Mouse (Mus musculus) gastrocnemius, adult 18-20 months (tissue): Measurements from ENCODE around the gene Ugt1a7c. TPM values are rescaled to one million over a fixed set of nuclear protein-coding genes. Genes with fewer than 3 reads are reported as not detected.

Source experiments
- DNase-seq: peaks from one replicate; pipeline ENCODE4 v3.0.0; 2021; ENCODE audit warnings: low spot score
- total RNA-seq, 2 experiments: library from RNA; stranded (reverse); gene quantifications; 2 replicates each; pipeline ENCODE4 v1.2.3; 2021

Ugt1a7c gene
- total RNA-seq, 2 experiments from 2014 or later = 0.31 to 0.37 TPM

DNA sequence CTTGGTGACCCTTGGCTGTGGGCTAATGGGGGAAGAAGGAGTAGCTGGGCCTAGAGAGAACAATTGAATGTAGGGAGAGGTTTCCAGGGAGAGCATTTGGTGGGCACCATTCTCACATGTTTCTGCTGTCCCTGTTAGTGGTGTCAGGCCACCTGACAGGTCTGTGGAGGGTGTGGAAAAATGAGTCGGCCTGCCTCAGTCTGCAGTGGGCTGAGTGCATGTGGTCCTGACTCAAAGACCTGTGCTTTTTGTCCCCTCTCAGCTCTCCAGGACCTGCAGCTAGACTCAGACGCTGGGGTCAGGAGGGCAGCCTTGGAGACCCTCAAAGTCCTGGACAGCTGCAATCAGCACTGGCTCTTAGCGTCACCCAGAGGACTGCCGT is 164.8 kb downstream of the Ugt1a7c start:
- no peak for DNase-seq

DNA sequence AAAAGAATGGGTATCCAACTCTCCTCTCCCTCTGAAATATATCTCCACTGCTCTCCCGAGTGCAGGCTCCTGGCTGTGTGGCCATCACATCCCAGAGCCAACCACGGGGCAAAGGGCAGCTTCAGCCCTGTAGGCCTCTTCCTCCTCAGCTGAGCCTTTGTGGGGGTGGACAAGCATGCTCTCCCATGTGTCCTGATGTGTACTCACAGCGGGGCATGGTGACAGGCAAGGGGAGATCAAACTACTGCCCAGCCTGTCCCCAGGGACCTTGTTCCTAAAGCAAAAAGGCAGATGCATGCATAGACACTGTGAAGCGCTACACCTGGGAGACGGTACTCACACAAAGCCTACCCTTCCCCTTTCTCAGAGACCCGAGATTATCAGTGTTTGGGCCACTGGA is 165.3 kb downstream of the Ugt1a7c start:
- no peak for DNase-seq

DNA sequence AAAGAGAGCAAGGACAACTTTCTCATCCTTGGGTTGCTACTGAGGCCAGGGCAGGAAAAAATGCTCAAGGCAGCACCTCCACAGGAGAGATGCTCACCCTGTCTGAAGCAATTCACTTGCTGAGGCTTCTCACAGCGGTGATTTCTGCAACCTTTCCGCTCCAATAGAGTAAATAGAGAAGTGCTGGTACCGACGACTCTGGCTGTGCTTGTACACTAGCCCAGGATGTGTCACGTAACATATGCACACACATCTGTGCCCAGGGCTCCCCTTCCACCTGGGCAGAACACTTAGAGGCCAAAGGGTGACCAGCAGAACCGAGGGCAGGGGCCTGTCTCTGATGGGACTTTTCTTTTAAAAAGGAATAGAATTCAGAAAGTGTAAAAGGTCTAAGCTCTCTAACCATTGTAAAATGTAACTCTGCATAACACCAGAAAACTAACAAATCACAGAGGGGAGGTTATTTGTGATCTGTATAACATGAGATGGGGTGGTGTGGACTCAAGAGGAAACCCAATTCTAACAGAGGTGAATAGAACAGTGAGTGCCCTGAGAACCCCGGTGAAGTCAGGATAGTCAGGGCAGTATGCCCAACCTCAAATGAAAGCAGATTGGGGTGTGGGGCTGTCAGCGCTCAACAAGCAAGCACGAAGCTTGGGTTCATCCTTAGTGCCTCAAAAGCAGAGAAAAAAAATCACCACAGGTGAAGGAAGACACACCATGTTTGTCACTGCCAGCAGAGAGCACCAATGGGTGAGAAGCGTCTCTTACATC is 165.9 kb downstream of the Ugt1a7c start:
- no peak for DNase-seq

DNA sequence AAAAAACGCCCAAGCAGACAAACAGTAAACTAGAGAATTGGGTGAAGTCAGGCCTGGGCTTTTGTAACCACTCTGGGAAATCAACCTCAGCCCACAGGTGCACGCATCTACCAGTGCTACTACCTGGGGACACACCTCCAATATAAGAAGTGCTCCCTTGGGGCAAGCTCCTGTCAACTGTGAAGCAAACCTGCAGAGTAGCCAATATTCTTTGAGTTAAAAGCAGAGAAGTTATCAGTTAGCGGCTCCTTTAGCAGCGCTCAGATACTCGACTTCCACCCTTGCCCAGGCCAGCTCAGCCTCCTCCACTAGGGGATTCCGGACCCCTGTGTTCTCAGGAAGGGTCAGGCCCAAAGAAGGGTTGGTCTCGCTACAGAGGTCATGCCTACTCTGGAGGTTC is 166.8 kb downstream of the Ugt1a7c start:
- DNase-seq = no peak

DNA sequence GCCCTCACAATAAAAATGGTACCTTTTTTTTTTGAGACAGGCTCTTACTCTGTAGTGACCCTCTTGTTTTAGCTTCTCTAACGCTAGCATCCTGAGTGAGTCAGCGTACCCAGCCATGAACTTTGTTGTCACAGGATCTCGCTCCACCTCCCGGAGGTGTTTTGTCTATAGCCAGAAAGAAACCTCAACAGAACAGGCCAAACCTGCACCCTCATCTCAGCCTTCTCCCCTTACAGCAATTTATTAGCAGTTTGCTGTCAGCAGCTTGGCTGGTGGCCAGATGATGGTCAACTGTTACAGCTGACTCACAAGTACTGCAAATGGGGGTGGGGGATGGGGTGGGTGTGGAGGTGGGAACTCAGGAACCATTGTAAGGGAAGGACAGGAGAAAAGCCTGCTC is 167.4 kb downstream of the Ugt1a7c start:
- no peak for DNase-seq

DNA sequence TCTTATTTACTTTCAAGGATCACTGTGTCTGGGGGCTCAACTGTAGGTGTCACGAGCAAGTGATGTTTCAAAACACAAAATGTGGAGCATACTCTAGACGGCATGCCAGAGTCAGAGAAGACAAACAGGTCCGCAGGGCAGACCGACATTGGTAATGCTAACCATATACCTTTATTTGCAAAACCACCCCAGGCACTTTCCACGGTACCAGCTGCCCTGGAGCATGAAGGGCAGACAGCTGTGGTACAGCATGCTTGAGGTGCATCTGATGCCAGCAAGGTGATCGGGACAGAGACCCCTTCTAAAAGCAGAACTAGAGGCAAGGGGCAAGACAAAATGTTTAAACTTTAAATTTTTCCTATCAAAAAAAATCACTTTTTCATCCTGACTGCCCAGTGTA is 168.1 kb downstream of the Ugt1a7c start:
- DNase-seq = no peak

DNA sequence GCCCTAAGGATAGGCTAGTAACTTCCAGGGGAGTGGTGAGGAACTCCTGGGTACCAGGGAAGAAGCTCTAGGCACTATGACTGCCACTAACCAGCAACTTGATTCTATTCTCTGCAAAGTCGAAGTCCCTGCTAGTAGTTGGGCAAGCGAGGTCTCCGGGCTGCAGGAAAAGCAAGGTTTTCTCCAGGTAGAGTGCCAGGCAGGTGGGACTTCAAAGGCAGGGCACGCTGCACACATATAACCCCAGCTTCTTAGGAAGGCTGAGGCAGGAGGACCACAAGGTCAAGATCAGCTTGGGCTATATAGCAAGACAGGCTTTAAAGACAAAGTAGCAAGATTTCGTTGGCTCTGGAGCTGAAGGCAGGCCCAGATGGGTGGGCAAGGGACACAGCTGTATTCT is 168.9 kb downstream of the Ugt1a7c start:
- DNase-seq = no peak

DNA sequence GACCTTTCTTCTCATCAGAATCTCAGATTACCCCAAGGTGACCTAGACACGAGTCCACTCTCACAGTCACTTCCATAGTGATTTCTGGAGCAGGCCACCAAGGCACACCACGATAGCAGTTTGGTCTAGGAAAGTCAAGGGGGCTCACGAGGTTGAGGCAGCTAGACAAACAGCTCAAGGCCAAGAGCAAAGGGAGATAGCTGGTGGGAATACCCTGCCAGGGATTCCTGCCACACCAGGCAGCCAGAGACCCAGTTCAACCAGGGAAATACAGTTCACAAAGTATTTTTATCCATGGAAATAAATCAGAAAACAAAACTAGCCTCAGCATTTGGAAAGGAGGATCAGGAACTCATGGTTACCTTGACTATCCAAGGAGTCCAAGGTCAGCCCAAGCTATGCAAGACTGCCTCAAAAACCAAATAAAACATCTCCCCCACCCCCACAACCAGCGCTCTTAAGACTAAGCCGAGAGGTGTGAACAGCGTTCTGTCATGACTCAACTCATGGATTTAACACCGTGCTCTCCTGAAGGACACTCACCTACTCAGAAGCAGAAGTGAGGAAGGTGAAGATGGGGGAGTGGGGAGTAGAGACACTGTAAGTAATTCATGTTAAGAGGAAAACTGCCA is 169.5 kb downstream of the Ugt1a7c start:
- no peak for DNase-seq

DNA sequence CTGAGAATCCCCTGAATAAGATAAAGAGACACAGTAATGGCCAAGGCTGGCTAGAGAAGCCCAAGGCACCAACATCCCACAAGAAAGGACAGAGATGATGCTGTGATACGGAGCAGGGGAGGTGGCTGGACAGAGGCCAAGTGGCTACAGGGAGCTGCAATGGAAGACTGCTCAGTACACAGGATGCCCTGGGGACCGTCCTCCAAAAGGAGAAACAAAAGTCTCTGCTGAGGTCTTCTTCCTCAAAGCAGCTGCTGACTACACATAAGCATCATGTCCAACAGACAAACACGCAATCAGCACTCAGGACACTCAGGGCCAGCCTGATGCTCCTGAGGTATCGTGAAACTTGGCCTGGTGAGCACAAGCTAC is 170.0 kb downstream of the Ugt1a7c start:
- no peak for DNase-seq

DNA sequence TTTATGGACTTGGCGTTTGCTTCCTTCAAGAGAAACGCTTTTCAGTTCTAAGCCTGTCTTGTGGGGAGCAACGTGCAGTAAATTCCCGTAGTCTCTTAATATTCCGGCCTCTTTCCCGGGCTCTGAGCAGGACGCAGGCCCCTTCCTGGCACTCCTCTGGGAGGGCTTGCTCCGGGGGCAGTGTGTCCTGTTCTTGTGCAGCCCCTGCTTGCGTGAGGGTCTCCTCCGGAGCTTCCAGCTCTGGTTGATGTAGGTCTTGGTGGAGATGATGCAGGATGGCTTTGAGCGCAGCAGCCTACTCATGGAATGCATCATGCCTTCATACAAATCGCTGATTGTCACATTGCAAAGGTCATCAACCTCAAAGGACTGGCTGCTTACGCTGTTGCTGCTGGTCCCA is 171.3 kb downstream of the Ugt1a7c start:
- no peak for DNase-seq

DNA sequence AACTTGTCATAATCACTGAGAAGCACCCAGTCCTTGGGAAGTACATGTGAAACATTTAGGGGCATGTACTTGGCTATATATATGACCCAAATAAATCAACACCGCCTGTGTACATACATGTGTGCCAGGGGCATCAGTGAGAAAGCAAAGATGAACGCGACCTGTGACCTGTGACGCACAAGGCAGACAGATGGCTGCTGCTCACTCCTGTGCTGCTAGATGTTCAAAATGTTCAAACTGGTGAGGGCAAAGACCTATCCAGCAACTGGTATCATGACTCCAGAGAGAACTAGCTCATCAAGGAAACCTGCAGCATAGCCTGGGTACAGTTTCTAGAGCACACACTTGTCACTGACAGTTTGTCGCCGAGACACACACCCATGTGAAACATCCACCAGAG is 172.6 kb downstream of the Ugt1a7c start:
- DNase-seq = no peak

DNA sequence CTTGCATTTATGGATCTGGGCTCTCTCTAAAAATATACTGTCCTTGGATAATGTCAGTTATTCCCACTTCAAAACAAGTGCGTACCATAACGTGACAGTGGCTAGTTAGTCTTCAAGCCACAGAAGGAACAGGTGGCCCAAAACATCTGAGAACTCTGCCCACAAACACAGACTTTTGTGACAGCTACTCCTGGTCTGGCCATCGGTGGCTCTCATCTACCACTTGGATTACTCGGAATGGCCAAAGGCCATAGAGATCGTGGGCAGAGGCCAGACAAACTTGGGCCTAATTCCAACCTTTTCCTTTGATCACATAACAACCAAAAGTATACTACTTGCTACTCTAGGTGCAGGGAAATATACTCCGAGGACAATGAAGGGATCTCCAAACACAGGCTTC is 173.2 kb downstream of the Ugt1a7c start:
- DNase-seq = no peak

Other genes starting within 250 kb of the Ugt1a7c start
- gene Dgkd, start 241.8 kb upstream of the Ugt1a7c start, total RNA-seq = 10 to 100 TPM; 27.8 to 29.2 TPM
- gene Usp40, start 86.5 kb upstream of the Ugt1a7c start, total RNA-seq = 1 to 10 TPM; 7.9 to 8.8 TPM
- not detected for gene Ugt1a10, start 39.7 kb upstream of the Ugt1a7c start, total RNA-seq
- gene Ugt1a9, start 24.3 kb upstream of the Ugt1a7c start, total RNA-seq = under 1 TPM in 1 of 2 experiments, not detected in 1; 0.14 TPM
- gene Ugt1a8, start 7.2 kb upstream of the Ugt1a7c start, total RNA-seq = not detected
- under 1 TPM; 0.34 to 0.64 TPM for gene Ugt1a6b, start 8.2 kb downstream of the Ugt1a7c start, total RNA-seq
- 1 to 10 TPM in 1 of 2 experiments, under 1 TPM in 1; 0.66 to 1.4 TPM for gene Ugt1a6a, start 39.7 kb downstream of the Ugt1a7c start, total RNA-seq
- gene Ugt1a5, start 71.0 kb downstream of the Ugt1a7c start, total RNA-seq = under 1 TPM in 1 of 2 experiments, not detected in 1; 0.14 TPM
- gene Ugt1a2, start 105.5 kb downstream of the Ugt1a7c start, total RNA-seq = under 1 TPM in 1 of 2 experiments, not detected in 1; 0.09 TPM
- not detected for gene Dnajb3, start 110.7 kb downstream of the Ugt1a7c start, total RNA-seq
- under 1 TPM in 1 of 2 experiments, not detected in 1; 0.09 TPM for gene Ugt1a1, start 116.9 kb downstream of the Ugt1a7c start, total RNA-seq
- gene Mroh2a, start 131.9 kb downstream of the Ugt1a7c start, total RNA-seq = not detected
- 1 to 10 TPM; 5.4 to 5.8 TPM for gene Hjurp, start 182.6 kb downstream of the Ugt1a7c start, total RNA-seq
- not detected for gene Trpm8, start 182.6 kb downstream of the Ugt1a7c start, total RNA-seq